Mouse (Mus musculus) ES-E14 (cell line): Measurements from ENCODE around the gene Cuta. TPM values are rescaled to one million over a fixed set of nuclear protein-coding genes. Genes with fewer than 3 reads are reported as not detected.

Experiments
- DNase-seq: peaks from one replicate; pipeline ENCODE4 v3.0.0-alpha.2; 2013; ENCODE audit warnings: low read depth, low spot score
- H3K27ac ChIP-seq: 2 replicates; pipeline ENCODE4 v1.5.1; 2012; ENCODE audit warnings: low read depth, mild to moderate bottlenecking, low read length, moderate library complexity, mixed read lengths; ENCODE audit not compliant: poor library complexity, insufficient read depth, severe bottlenecking
- H3K36me3 ChIP-seq: 2 replicates; pipeline ENCODE4 v1.6.1; 2012; ENCODE audit warnings: mild to moderate bottlenecking, low read length, moderate library complexity, mixed read lengths; ENCODE audit not compliant: control insufficient read depth, poor library complexity, insufficient read depth, severe bottlenecking
- H3K4me1 ChIP-seq, 2 experiments: fragments of 150-350 bp in 1 of 2; sonication (generic) in 1 of 2; 2 replicates each; pipeline ENCODE4 v1.6.1; 2012; ENCODE audit warnings: low read length in 2 of 2, mild to moderate bottlenecking in 1 of 2, mixed read lengths in 1 of 2; ENCODE audit not compliant: control insufficient read depth in 2 of 2, insufficient read depth in 2 of 2, poor library complexity in 1 of 2
- H3K4me3 ChIP-seq, 2 experiments: fragments of 150-350 bp in 1 of 2; sonication (generic) in 1 of 2; 2 replicates each; pipeline ENCODE4 v1.5.1; 2012; ENCODE audit warnings: low read length in 2 of 2, low read depth in 1 of 2, mild to moderate bottlenecking in 1 of 2, mixed read lengths in 1 of 2; ENCODE audit not compliant: insufficient read depth in 1 of 2, poor library complexity in 1 of 2, severe bottlenecking in 1 of 2
- H3K9ac ChIP-seq: 2 replicates; pipeline ENCODE4 v1.6.1; 2012; ENCODE audit warnings: low read depth, mild to moderate bottlenecking, low read length, mixed read lengths; ENCODE audit not compliant: poor library complexity, insufficient read depth, severe bottlenecking
- H3K9me3 ChIP-seq: fragments of 150-350 bp; sonication (generic); 2 replicates; pipeline ENCODE4 v1.6.1; 2012; ENCODE audit warnings: low read depth, mild to moderate bottlenecking, low read length; ENCODE audit not compliant: control insufficient read depth, insufficient read depth
- CHD2 ChIP-seq: IDR thresholded peaks from 2 replicates; pipeline ENCODE4 v1.6.1; 2014; ENCODE audit warnings: mild to moderate bottlenecking, low read depth, low read length, inconsistent platforms
- HCFC1 ChIP-seq: IDR thresholded peaks from 2 replicates; pipeline ENCODE4 v1.6.1; 2012; ENCODE audit warnings: low read length, inconsistent platforms, borderline replicate concordance; ENCODE audit not compliant: insufficient read depth
- MAFK ChIP-seq: IDR thresholded peaks from 2 replicates; pipeline ENCODE4 v1.6.1; 2014; ENCODE audit warnings: mild to moderate bottlenecking, low read depth, low read length, inconsistent platforms; ENCODE audit not compliant: insufficient read depth
- ZC3H11A ChIP-seq: IDR thresholded peaks from 2 replicates; pipeline ENCODE4 v1.6.1; 2012; ENCODE audit warnings: low read depth, mild to moderate bottlenecking, inconsistent platforms, low read length, borderline replicate concordance
- ZNF384 ChIP-seq: IDR thresholded peaks from 2 replicates; pipeline ENCODE4 v1.6.1; 2012; ENCODE audit warnings: low read depth, low read length, inconsistent platforms
- in situ Hi-C, 2 experiments: fragments of 600-800 bp; cut with MboI; formaldehyde crosslinking; loops; one replicate each; pipeline ENCODE4 v1.15.1; 2025; ENCODE audit warnings: low sequenced_read_pairs in 2 of 2, inconsistent platforms in 1 of 2; ENCODE audit not compliant: unreplicated experiment in 2 of 2
- total RNA-seq: library from RNA; depleted of rRNA; stranded (reverse); fragments of 300-350 nt; gene quantifications from 2 replicates; pipeline ENCODE4 v1.2.3, GENCODE M21; 2012

Cuta gene
- total RNA-seq, 1 experiment: 43.0 TPM

GRCm38 (mm10) chr17:26904320-26904719 is 35.0 kb downstream of the Cuta start:
- in situ Hi-C loops: no loop called here
- DNase-seq: no peak
- Histone ChIP-seq H3K27ac (no peak overlapping the region), H3K4me1 (no peaks in the 10 kb centered on the region), H3K9ac (no peak overlapping the region), H3K4me3 (no peak overlapping the region), H3K36me3 (no peaks in the 10 kb centered on the region), H3K9me3 (0 out of 2 replicates have a peak, but pooled peaks cover 1% of the 10 kb centered on the region)
- no peak for TF ChIP-seq HCFC1
- TF ChIP-seq ZC3H11A: no peak
- no peak for TF ChIP-seq CHD2
- TF ChIP-seq ZNF384: no peak
- TF ChIP-seq MAFK: no peak

- Histone ChIP-seq H3K36me3 (no peaks in the 10 kb centered on the region), H3K4me3 (no peak overlapping the region), H3K9ac (no peak overlapping the region), H3K9me3 (no peaks in the 10 kb centered on the region), H3K27ac (no peak overlapping the region), H3K4me1 (no peaks in the 10 kb centered on the region)
- no peak for DNase-seq
- in situ Hi-C loops: no loop called here
- TF ChIP-seq ZC3H11A (no peak), HCFC1 (no peak), CHD2 (no peak), MAFK (no peak), ZNF384 (no peak)
Measured at GRCm38 (mm10) chr17:26900916-26901315, 38.5 kb downstream of the Cuta start.

- in situ Hi-C loops: loop anchor here in 1 of 2 experiments (25.0 kb wide), 2 partner anchors 208 to 433 kb away; no protein-coding TSS in a partner anchor
Measured at GRCm38 (mm10) chr17:26895578-26895977, 43.8 kb downstream of the Cuta start.

GRCm38 (mm10) chr17:26894342-26894741 is 45.0 kb downstream of the Cuta start:
- H3K27ac ChIP-seq: no peak overlapping the region
- in situ Hi-C loops: loop anchor here in 1 of 2 experiments (25.0 kb wide), 2 partner anchors 207 to 432 kb away; no protein-coding TSS in a partner anchor
- H3K4me3 ChIP-seq: no peak overlapping the region

More at GRCm38 (mm10) chr17:26895578-26895977, 43.8 kb downstream of the Cuta start:
- TF ChIP-seq ZC3H11A (0 out of 2 replicates have a peak, but pooled peaks have one; percentile 18), ZNF384 (no peak)
- H3K36me3 ChIP-seq: no peaks in the 10 kb centered on the region
- H3K9ac ChIP-seq: no peak overlapping the region
- peaks cover 0 to 3% of the 10 kb centered on the region in 2 experiments; a peak in 1 of 4 replicates for H3K4me1 ChIP-seq
- no peak overlapping the region for H3K4me3 ChIP-seq
- no peaks in the 10 kb centered on the region for H3K9me3 ChIP-seq
- H3K27ac ChIP-seq: no peak overlapping the region
- peak; percentile 65 for DNase-seq

GRCm38 (mm10) chr17:26893492-26893891 is 45.9 kb downstream of the Cuta start:
- in situ Hi-C loops: loop anchor here in 1 of 2 experiments (25.0 kb wide), 2 partner anchors 206 to 431 kb away; no protein-coding TSS in a partner anchor
- Histone ChIP-seq H3K4me3 (no peak overlapping the region), H3K36me3 (no peaks in the 10 kb centered on the region), H3K4me1 (peaks cover 0 to 3% of the 10 kb centered on the region in 2 experiments; a peak in 1 of 4 replicates), H3K9me3 (no peaks in the 10 kb centered on the region), H3K27ac (no peak overlapping the region), H3K9ac (no peak overlapping the region)
- DNase-seq: no peak
- no peak for TF ChIP-seq MAFK
- no peak for TF ChIP-seq HCFC1
- TF ChIP-seq ZC3H11A: no peak
- TF ChIP-seq ZNF384: no peak
- TF ChIP-seq CHD2: no peak

More at GRCm38 (mm10) chr17:26894342-26894741, 45.0 kb downstream of the Cuta start:
- Histone ChIP-seq H3K9ac (no peak overlapping the region), H3K9me3 (no peaks in the 10 kb centered on the region), H3K4me1 (peaks cover 0 to 3% of the 10 kb centered on the region in 2 experiments; a peak in 1 of 4 replicates), H3K36me3 (no peaks in the 10 kb centered on the region)
- TF ChIP-seq HCFC1 (no peak), CHD2 (no peak), ZC3H11A (no peak), MAFK (no peak), ZNF384 (no peak)
- no peak for DNase-seq
